Mouse (Mus musculus) G1E-ER4 (cell line): ENCODE results near the gene Nfe2l1. TPM values are rescaled to one million over a fixed set of nuclear protein-coding genes. Genes with fewer than 3 reads are reported as not detected.

Experiments used
- GATA1 ChIP-seq: IDR thresholded peaks from one replicate; pipeline ENCODE4 v1.8.0; 2012; ENCODE audit warnings: low read length, inconsistent platforms
- polyA plus RNA-seq: library from polyadenylated mRNA; stranded (reverse); fragments of >175 nt; gene quantifications from 2 replicates; pipeline ENCODE4 v1.2.3, GENCODE M21; 2012

Gene Nfe2l1
- polyA plus RNA-seq, 1 experiment = 30.2 TPM

DNA sequence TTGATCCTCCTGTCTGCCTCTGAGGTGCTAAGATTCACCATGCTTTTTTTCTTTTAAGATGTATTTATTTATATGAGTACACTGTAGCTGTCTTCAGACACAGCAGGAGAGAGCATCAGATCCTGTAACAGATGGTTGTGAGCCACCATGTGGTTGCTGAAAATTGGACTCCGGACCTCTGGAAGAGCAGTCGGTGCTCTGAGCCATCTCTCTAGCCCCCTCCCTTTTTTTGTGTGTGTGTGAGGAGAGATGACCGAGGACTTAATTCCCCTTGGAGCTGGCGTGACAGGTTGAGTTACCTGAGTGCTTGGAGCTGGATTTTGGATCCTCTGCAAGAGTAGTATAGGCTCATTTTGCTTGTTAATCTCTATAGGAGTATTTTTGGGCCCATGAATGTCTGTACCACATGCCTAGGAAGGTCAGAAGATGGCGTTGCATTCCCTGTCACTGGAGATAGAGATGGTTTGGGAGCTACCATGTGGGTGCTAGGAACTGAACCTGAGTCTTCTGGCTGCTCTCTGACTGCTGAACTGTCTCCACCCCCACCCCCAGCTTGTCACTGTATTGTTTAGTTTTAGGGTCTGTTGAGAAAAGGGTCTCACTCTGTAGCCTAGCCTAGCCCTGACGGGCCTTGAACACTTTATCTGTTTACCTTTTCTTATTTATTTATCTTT lies 20.1 kb downstream of the Nfe2l1 start:
- no peak for TF ChIP-seq GATA1

GRCm38 (mm10) chr11:96808066-96808465 lies 21.7 kb downstream of the Nfe2l1 start:
- no peak for TF ChIP-seq GATA1

DNA sequence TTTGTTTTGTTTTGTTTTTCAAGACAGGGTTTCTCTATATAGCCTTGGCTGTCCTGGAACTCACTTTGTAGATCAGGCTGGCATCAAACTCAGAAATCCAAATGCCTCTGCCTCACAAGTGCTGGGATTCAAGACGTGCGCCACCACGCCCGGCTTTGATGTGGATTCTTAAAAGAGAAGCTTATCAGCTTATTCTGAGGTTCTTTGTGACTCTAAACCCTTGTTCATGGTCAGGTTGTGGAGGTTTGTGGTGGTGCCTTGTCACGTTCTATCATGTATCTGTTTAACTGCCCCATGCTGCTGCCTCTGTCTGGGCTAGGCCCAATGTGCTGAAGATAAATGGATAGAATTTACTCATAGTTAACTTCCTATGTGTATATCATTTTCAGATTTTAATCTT lies 24.2 kb downstream of the Nfe2l1 start:
- no peak for TF ChIP-seq GATA1

DNA sequence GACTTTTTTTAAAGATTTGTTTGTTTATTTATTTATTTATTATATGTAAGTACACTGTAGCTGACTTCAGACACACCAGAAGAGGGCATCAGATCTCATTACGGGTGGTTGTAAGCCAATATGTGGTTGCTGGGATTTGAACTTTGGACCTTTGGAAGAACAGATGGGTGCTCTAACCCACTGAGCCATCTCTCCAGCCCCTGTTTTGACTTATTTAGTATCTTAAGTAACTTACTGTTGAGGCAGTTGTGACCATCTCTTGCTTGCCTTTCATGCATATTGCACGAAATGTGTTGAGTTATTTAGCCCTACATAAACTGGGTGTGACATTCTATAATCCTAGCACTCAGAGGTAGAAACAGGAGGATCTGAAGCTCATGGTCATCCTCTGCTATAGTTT lies 30.3 kb downstream of the Nfe2l1 start:
- no peak for TF ChIP-seq GATA1

- no peak for TF ChIP-seq GATA1
Measured at GRCm38 (mm10) chr11:96796586-96796985, 33.2 kb downstream of the Nfe2l1 start.

DNA sequence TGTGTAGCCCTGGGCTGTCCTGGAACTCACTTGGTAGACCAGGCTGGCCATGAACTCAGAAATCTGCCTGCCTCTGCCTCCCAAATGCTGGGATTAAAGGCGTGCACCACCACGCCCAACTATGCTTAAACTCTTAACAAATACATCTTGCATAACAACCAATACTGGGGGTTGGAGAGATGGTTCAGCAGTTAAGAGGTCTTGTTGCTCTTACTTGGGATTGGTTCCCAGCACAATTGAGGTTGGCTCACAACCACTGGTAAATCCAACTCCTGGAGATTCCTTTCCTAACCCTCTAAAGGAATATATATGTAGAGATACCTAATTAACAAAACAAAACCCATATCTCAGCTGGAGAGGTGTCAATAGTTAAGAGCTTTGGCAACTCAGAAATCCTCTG lies 33.7 kb downstream of the Nfe2l1 start:
- TF ChIP-seq GATA1 = no peak

GRCm38 (mm10) chr11:96795491-96795890 lies 34.3 kb downstream of the Nfe2l1 start:
- no peak for TF ChIP-seq GATA1

DNA sequence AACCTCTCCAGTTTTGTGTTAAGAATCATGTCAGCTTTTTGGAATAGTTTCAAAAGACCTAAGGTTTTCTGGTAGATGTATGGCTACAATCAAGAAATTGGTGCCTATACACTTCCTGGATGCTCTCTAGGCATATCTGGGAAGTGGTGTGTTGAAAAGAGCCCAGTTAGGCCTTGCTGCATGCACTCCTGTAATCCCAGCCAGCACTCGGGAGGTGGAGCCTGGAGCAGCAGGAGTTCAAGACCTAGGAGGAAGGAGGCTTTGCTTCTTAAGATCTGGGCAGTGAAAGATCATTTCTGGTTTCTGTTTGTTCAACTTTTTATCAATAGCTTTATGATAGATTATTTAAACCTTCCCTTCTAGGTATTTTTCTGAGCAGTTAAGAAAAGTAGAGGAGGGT lies 39.1 kb downstream of the Nfe2l1 start:
- TF ChIP-seq GATA1 = no peak

DNA sequence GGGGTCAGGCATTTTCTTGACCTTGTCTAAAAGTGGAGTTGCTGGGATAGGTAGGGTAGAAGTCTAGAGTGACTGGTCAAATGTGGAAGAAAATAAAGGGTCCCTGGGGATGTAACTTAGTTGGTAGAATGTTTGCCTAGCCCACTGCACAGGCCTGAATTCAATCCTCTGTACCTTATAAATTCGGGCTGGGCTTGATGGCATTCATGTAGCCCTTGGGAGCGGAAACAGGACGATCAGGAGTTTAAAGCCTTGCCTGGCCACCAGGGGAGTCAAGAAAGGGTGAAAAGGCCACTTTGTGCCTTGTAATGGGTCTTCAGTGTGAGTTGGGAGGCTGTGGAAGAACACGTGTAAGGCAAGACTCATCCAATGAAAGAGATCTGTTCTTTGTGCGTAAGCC lies 39.8 kb downstream of the Nfe2l1 start:
- TF ChIP-seq GATA1 = no peak

- no peak for TF ChIP-seq GATA1
Measured at GRCm38 (mm10) chr11:96788871-96789795, 40.6 kb downstream of the Nfe2l1 start, which contains the start of gene Cbx1. Gene Cbx1, plus strand, starts transcription at chr11:96789127.

DNA sequence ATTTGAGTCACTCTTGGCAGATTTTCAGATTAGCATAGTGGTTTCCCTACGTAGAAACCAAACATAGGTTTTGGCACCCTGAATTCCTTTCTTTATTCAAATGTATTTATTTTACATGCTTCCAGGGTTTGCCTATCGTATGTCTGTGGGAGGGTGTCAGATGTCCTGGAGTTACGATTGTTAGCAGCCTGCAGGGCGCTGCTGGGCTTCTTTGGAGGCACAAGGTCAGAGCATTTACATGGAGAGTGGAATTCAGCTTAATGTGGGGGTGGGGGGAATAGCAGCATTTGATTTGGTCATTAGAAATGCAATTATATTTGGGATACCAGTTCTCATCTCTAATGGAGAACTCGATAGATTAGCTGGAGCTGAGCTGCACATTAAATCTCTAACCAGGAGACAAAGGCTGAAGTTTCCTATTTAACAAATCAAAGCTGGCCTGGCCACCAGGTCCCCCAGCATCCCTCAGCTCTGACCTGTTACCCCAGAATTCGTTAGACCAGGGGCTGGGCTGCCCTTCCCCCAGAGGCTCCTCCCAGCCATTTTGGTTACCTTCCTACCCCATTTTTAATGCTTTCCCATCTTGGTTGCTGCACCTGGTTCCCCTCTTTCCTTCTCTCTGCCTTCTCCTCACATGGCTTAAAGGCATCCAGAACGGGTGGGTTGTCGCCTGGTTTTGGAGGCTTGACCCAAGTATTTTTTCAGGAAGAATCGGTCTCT lies 42.9 kb downstream of the Nfe2l1 start:
- no peak for TF ChIP-seq GATA1

DNA sequence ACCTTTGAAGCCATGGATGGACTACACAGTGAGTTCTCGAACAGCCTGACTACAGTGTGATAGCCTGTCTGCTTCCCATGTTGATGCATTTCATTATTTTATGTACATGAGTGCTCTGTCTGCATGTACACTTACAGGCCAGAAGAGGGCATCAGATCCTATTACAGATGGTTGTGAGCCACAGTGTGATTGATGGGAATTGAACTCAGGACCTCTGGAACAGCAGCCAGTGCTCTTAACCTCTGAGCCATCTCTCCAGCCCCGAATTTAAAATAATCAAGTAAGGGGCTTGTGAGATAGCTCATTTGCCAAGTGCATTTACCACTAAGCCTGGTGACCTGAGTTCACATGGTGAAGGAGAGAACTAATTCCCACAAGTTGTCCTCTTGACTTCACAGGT lies 48.3 kb downstream of the Nfe2l1 start:
- TF ChIP-seq GATA1 = no peak

DNA sequence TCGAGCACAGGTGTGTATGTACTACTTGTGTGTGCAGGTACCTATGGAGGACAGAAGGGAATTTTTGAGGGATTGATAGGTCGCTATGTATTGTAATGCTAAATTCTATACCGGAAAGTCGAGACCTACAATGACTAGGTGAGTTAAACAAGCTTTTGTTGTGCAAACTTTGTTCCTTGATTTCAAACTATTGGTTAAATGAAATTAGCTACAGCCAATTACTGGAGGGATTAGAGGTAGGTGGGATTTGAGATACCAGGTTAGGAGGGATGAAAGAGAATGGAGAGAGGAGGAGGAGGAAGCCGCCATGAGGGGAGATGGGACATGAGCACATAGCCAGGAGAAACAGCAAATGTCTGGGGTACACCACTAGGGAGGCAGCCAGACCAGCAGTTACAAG lies 49.5 kb downstream of the Nfe2l1 start:
- no peak for TF ChIP-seq GATA1

DNA sequence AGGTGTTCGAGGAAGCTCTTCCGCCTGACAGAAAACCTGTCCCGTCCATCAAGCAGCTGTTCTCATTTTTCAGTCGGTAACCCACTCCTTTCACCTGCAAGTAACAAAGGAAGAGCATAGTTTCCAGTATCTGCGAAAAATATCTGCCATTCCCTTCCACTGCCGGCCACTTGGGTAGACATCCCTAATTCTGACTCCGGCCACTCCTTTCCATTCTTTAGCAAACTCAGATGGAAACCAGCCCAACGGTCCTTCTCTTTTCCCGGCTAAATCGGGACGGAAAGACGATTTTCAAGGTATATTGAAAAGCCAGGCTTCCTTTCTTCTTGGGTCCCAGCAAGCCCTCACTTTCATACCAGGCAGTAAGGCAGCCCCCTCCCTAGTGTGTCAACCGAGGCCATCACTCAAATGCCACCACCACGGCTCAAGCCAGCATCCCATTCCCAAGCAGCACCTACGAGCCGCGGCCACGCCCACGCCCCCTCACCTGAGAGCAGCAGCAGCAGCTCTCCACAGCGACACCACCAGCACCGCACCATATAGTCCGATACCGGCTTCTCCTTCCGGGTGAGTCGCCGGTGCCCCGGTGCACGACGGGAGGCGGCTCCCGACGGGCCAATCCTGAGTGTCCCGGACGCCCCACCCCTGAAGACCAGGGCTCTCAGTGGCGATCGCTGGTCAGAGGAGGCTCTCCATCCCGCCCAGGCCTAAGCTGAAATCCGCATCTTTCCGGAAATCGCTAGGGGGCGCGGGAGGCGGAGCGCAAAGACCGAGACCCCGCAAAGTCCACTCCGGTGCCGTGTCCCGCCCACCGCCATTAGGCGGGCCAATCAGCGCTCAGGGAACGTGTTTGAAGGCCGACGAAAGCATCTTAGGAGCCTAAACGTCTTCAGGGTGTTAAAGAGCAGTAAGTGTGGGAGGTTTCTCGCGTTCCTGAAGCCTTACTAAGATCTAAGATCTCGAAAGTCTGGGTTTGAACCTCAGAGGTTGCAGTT lies 52.5 kb downstream of the Nfe2l1 start, which contains the start of gene Snx11:
Snx11 (minus strand) TSS at position 592 of the 995 bp plus-strand sequence.
- TF ChIP-seq GATA1 = no peak

DNA sequence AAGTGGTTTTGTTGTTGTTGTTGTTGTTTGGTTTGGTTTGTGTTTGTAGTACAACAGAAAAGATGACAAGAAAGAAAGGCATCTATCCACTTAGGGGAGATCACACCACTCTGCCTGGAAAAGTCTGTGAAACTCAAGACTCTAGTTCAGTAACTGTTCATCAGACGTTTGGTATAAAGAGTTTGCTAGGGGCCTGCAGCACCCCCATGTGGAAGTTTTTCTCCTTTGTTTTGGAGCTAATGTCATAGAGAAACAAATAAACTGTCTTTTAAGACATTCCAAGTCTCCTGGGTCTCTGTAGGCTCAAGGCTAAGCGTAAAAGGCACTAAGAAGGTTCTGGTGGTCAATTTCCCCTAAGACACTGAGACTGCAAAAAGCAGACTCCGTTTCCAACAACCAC lies 53.7 kb downstream of the Nfe2l1 start:
- TF ChIP-seq GATA1 = no peak
